In genomic region chr4:58079631-58080030, GRCm38 (mm10) we compare ENCODE assay signal across 8 mouse cellular contexts.
DNase-seq lines count a peak whose midpoint lies in the region; ATAC-seq and TF ChIP-seq lines count a peak whose summit lies in the region.

No protein-coding gene starts in this region.

- no peak overlapping the region for H3K27ac ChIP-seq in ES-E14 (ENCODE audit: insufficient read depth, low read depth, low read length, poor library complexity, severe bottlenecking)
- no peak overlapping the region for H3K27ac ChIP-seq in forebrain, embryonic 16.5 days (ENCODE audit: low read length)
- H3K27ac ChIP-seq in intestine, postnatal 0 days (ENCODE audit: low read depth, low read length), result no peak overlapping the region
- H3K27ac ChIP-seq in limb, embryonic 13.5 days, result no peak overlapping the region
- no peak overlapping the region for H3K27ac ChIP-seq in neural tube, embryonic 11.5 days (ENCODE audit: low read depth, low read length)

- no peak overlapping the region for H3K9ac ChIP-seq in ES-E14 (ENCODE audit: insufficient read depth, low read depth, low read length, poor library complexity, severe bottlenecking)
- no peak overlapping the region for H3K9ac ChIP-seq in forebrain, embryonic 16.5 days (replicated peaks; ENCODE audit: low read depth, low read length)
- no peak overlapping the region for H3K9ac ChIP-seq in intestine, postnatal 0 days (ENCODE audit: low read depth, low read length)
- H3K9ac ChIP-seq in limb, embryonic 13.5 days, result no peak overlapping the region
- H3K9ac ChIP-seq in neural tube, embryonic 11.5 days (ENCODE audit: low read length), result no peak overlapping the region

- H3K9me3 ChIP-seq in ES-E14 (ENCODE audit: control insufficient read depth, insufficient read depth, low read depth, low read length), result no peaks in the 10 kb centered on the region
- no peaks in the 10 kb centered on the region for H3K9me3 ChIP-seq in forebrain, embryonic 16.5 days (ENCODE audit: control insufficient read depth, low read length)
- H3K9me3 ChIP-seq in intestine, postnatal 0 days (ENCODE audit: control insufficient read depth), result no peaks in the 10 kb centered on the region
- H3K9me3 ChIP-seq in limb, embryonic 13.5 days, result no peaks in the 10 kb centered on the region
- H3K9me3 ChIP-seq in neural tube, embryonic 11.5 days (ENCODE audit: control insufficient read depth, low read length), result no peaks in the 10 kb centered on the region

- peak overlapping the region; percentile 41 for H3K4me2 ChIP-seq in forebrain, embryonic 16.5 days (ENCODE audit: low read length)
- no peak overlapping the region for H3K4me2 ChIP-seq in intestine, postnatal 0 days (replicated peaks; ENCODE audit: low read depth)
- H3K4me2 ChIP-seq in limb, embryonic 13.5 days (replicated peaks), result 0 out of 2 replicates have a peak overlapping the region, but pooled peaks have one; percentile 32
- H3K4me2 ChIP-seq in neural tube, embryonic 11.5 days (ENCODE audit: low read depth), result 0 out of 2 replicates have a peak overlapping the region, but pooled peaks have one; percentile 10

- 9% methylated on average over 10 of the region's 10 CpGs for WGBS in forebrain, embryonic 16.5 days
- 24% methylated on average over 10 of the region's 10 CpGs for WGBS in intestine, postnatal 0 days
- WGBS in limb, embryonic 13.5 days, result 32% methylated on average over 10 of the region's 10 CpGs
- WGBS in neural tube, embryonic 11.5 days, result 25% methylated on average over 10 of the region's 10 CpGs

- no peaks in the 10 kb centered on the region for H3K36me3 ChIP-seq in ES-E14 (ENCODE audit: control insufficient read depth, insufficient read depth, low read length, poor library complexity, severe bottlenecking)
- no peaks in the 10 kb centered on the region for H3K36me3 ChIP-seq in forebrain, embryonic 16.5 days (ENCODE audit: control insufficient read depth, insufficient read depth)
- H3K36me3 ChIP-seq in intestine, postnatal 0 days (ENCODE audit: control insufficient read depth, insufficient read depth), result 0 out of 2 replicates have a peak, but pooled peaks cover 5% of the 10 kb centered on the region
- peaks cover 6% of the 10 kb centered on the region for H3K36me3 ChIP-seq in limb, embryonic 13.5 days
- no peaks in the 10 kb centered on the region for H3K36me3 ChIP-seq in neural tube, embryonic 11.5 days (ENCODE audit: control insufficient read depth, insufficient read depth, low read length)

- H3K4me3 ChIP-seq in ES-E14 (ENCODE audit: insufficient read depth in 1 of 2, low read depth in 1 of 2, low read length in 2 of 2, poor library complexity in 1 of 2, severe bottlenecking in 1 of 2), result no peak overlapping the region
- H3K4me3 ChIP-seq in forebrain, embryonic 16.5 days (replicated peaks; ENCODE audit: low read length), result peak overlapping the region; percentile 24
- H3K4me3 ChIP-seq in intestine, postnatal 0 days (ENCODE audit: low read depth, low read length), result no peak overlapping the region
- no peak overlapping the region for H3K4me3 ChIP-seq in limb, embryonic 13.5 days
- no peak overlapping the region for H3K4me3 ChIP-seq in neural tube, embryonic 11.5 days (ENCODE audit: low read depth, low read length)

- no peaks in the 10 kb centered on the region for H3K27me3 ChIP-seq in forebrain, embryonic 16.5 days (replicated peaks; ENCODE audit: control insufficient read depth, insufficient read depth, low read length)
- no peaks in the 10 kb centered on the region for H3K27me3 ChIP-seq in intestine, postnatal 0 days (replicated peaks; ENCODE audit: control insufficient read depth, insufficient read depth, low read length)
- no peaks in the 10 kb centered on the region for H3K27me3 ChIP-seq in limb, embryonic 13.5 days
- no peaks in the 10 kb centered on the region for H3K27me3 ChIP-seq in neural tube, embryonic 11.5 days (ENCODE audit: control insufficient read depth, insufficient read depth, low read length)

- in situ Hi-C loops in ES-E14 (cut with MboI; ENCODE audit: low sequenced_read_pairs in 2 of 2, unreplicated experiment in 2 of 2), result loop anchor here in 1 of 2 experiments (10.0 to 25.0 kb wide), 2 partner anchors 175 to 417 kb away; no protein-coding TSS in a partner anchor

- ATAC-seq in forebrain, embryonic 16.5 days, result peak; percentile 49
- peak; percentile 6; the same call in 1 of the 2 replicates for ATAC-seq in intestine, postnatal 0 days
- no peak for ATAC-seq in limb, embryonic 13.5 days (ENCODE audit: low FRiP score, low read depth)
- peak; percentile 13; the same call in 1 of the 2 replicates for ATAC-seq in neural tube, embryonic 11.5 days (ENCODE audit: insufficient read depth, low FRiP score, low TSS enrichment)

- no peaks in the 10 kb centered on the region for H3K4me1 ChIP-seq in ES-E14 (ENCODE audit: control insufficient read depth in 2 of 2, insufficient read depth in 2 of 2, low read length in 2 of 2, poor library complexity in 1 of 2)
- H3K4me1 ChIP-seq in forebrain, embryonic 16.5 days (replicated peaks; ENCODE audit: control insufficient read depth, insufficient read depth, low read length), result no peaks in the 10 kb centered on the region; the same call in 1 of the 2 replicates
- H3K4me1 ChIP-seq in intestine, postnatal 0 days (replicated peaks; ENCODE audit: control insufficient read depth, insufficient read depth, low read length), result no peaks in the 10 kb centered on the region
- peaks cover 3% of the 10 kb centered on the region; the same call in 1 of the 2 replicates for H3K4me1 ChIP-seq in limb, embryonic 13.5 days
- H3K4me1 ChIP-seq in neural tube, embryonic 11.5 days (ENCODE audit: control insufficient read depth, insufficient read depth, low read length), result no peaks in the 10 kb centered on the region

- DNase-seq in 416B (ENCODE audit: low read depth), result peak; percentile 77
- DNase-seq in ES-E14 (ENCODE audit: low read depth, low spot score), result peak; percentile 66
- DNase-seq in cerebellum, adult 18-20 months, result peak; percentile 60 to 71
- peak; percentile 40 for DNase-seq in neural tube, embryonic 11.5 days (ENCODE audit: low spot score)
- no peak for DNase-seq in spleen, postnatal 4 days (ENCODE audit: low spot score in 2 of 2)

- TF ChIP-seq CTCF in intestine, postnatal 0 days (IDR thresholded peaks at IDR 0.05; ENCODE audit: low read depth), result peak; percentile 94

TF ChIP-seq in ES-E14, 5 proteins besides CTCF, POLR2A, EP300 and RAD21:
- 0 out of 2 replicates have a peak, but pooled peaks have one; percentile 19 for TF ChIP-seq ZC3H11A (IDR thresholded peaks at IDR 0.05; ENCODE audit: borderline replicate concordance, low read depth, low read length)
- TF ChIP-seq HCFC1 (IDR thresholded peaks at IDR 0.05; ENCODE audit: borderline replicate concordance, insufficient read depth, low read length), result no peak

Comparison
In these comparisons a context has a peak if more than half of its experiments do, and no peak if none do; other contexts are left out.
1. DNase-seq: peak in 416B (single experiment), ES-E14 (single experiment), cerebellum, adult 18-20 months (2 of 2) and neural tube, embryonic 11.5 days (single experiment); none in spleen, postnatal 4 days (0 of 2).